Mouse (Mus musculus) MEL (cell line): ENCODE results near the gene Ccdc138.

Experiments
- CTCF ChIP-seq, 3 experiments: IDR thresholded peaks in 2 of 3; conservative IDR thresholded peaks in 1 of 3; 2 replicates each; pipeline ENCODE4 v1.5.1; 2011 to 2012; ENCODE audit warnings: low read length in 3 of 3, low read depth in 2 of 3, mild to moderate bottlenecking in 2 of 3, improper control_type of control experiment in 1 of 3, inconsistent platforms in 1 of 3, mixed read lengths in 1 of 3, moderate library complexity in 1 of 3; ENCODE audit not compliant: control insufficient read depth in 1 of 3, insufficient read depth in 1 of 3, poor library complexity in 1 of 3, severe bottlenecking in 1 of 3
- POLR2A ChIP-seq, 2 experiments: IDR thresholded peaks; 2 replicates each; pipeline ENCODE4 v1.6.1; 2011 to 2012; ENCODE audit warnings: low read length in 2 of 2, mild to moderate bottlenecking in 2 of 2, control low read depth in 1 of 2, improper control_type of control experiment in 1 of 2, low read depth in 1 of 2, moderate library complexity in 1 of 2; ENCODE audit not compliant: control insufficient read depth in 1 of 2, insufficient read depth in 1 of 2, poor library complexity in 1 of 2
- USF1 ChIP-seq: IDR thresholded peaks from 2 replicates; pipeline ENCODE4 v1.6.1; 2014; ENCODE audit warnings: low read depth, mild to moderate bottlenecking, inconsistent platforms, low read length, improper control_type of control experiment, moderate library complexity
- ZNF384 ChIP-seq: IDR thresholded peaks from 2 replicates; pipeline ENCODE4 v1.6.1; 2012; ENCODE audit warnings: low read depth, mild to moderate bottlenecking, inconsistent platforms, low read length, improper control_type of control experiment

- TF ChIP-seq ZNF384 (no peak), POLR2A (IDR thresholded peaks at IDR 0.05; ENCODE audit: control insufficient read depth in 1 of 2, insufficient read depth in 1 of 2, low read depth in 1 of 2, low read length in 2 of 2, poor library complexity in 1 of 2) (no peak), USF1 (no peak), CTCF (IDR thresholded peaks at IDR 0.05 in 2 of 3, conservative IDR thresholded peaks at IDR 0.05 in 1 of 3; ENCODE audit: control insufficient read depth in 1 of 3, insufficient read depth in 1 of 3, low read depth in 2 of 3, low read length in 3 of 3, poor library complexity in 1 of 3, severe bottlenecking in 1 of 3) (no peak)
These were observed 31.6 kb downstream of the Ccdc138 start for GRCm38 (mm10) chr10:58529358-58529757.
